In the genomic region with DNA sequence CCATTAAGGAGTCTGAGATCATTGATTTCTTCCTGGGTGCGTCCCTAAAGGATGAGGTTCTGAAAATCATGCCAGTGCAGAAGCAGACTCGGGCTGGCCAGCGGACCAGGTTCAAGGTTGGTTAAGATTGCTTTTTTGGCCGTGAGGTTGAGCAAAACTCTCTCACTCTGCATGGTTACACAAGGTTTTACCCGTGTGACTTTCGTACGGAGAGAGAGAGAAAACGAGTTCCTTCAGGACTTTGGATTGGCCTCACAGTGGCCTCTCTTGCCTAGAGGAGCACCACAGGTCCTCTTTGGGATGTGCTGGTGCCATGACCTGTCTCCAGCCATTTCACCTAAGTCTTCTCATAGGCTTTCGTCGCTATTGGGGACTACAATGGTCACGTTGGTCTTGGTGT, we compare ENCODE assay signal across 7 mouse cellular contexts. TPM values are rescaled to one million over a fixed set of nuclear protein-coding genes. Genes with fewer than 3 reads are reported as not detected.
DNase-seq lines count a peak whose midpoint lies in the region; ATAC-seq and TF ChIP-seq lines count a peak whose summit lies in the region.
"Not testable (repeated sequence)": the region's sequence is repeated elsewhere in the genome, so short reads cannot be mapped to it uniquely, and the experiment has no call there.

No protein-coding gene starts in this region.

- not testable (repeated sequence) for H3K4me1 ChIP-seq in bone marrow macrophage, adult 2 months (ENCODE audit: control insufficient read depth, insufficient read depth, low read length)
- peaks cover 13% of the 10 kb centered on the region for H3K4me1 ChIP-seq in forebrain, embryonic 11.5 days (replicated peaks; ENCODE audit: control insufficient read depth, insufficient read depth, low read length)
- peaks cover 6 to 30% of the 10 kb centered on the region in 2 experiments for H3K4me1 ChIP-seq in heart, embryonic 14.5 days (ENCODE audit: control insufficient read depth in 2 of 2, insufficient read depth in 2 of 2, low read length in 2 of 2)
- peaks cover 19% of the 10 kb centered on the region for H3K4me1 ChIP-seq in intestine, embryonic 16.5 days (ENCODE audit: control insufficient read depth, insufficient read depth, low read length)
- H3K4me1 ChIP-seq in limb, embryonic 14.5 days (ENCODE audit: control insufficient read depth, insufficient read depth, low read length): peaks cover 21% of the 10 kb centered on the region
- peaks cover 28% of the 10 kb centered on the region for H3K4me1 ChIP-seq in neural tube, embryonic 14.5 days (ENCODE audit: control insufficient read depth, insufficient read depth, low read length)

- TF ChIP-seq POLR2A in bone marrow macrophage, adult 2 months (IDR thresholded peaks at IDR 0.05; ENCODE audit: borderline replicate concordance, low read depth, low read length); limb, embryonic 14.5 days (IDR thresholded peaks at IDR 0.05; ENCODE audit: borderline replicate concordance, extremely low read depth, insufficient read depth, insufficient read length): not testable (repeated sequence)

- H3K27ac ChIP-seq in bone marrow macrophage, adult 2 months (ENCODE audit: insufficient read depth, low read depth, low read length): peak overlapping the region; percentile 64
- H3K27ac ChIP-seq in forebrain, embryonic 11.5 days (ENCODE audit: low read depth, low read length); limb, embryonic 14.5 days (replicated peaks; ENCODE audit: low read depth, low read length); neural tube, embryonic 14.5 days (ENCODE audit: low read depth, low read length): not testable (repeated sequence)
- H3K27ac ChIP-seq in heart, embryonic 14.5 days (replicated peaks in 1 of 2; ENCODE audit: control insufficient read depth in 1 of 2, insufficient read depth in 1 of 2, low read depth in 2 of 2, low read length in 2 of 2): peak overlapping the region; percentile 66 to 80; a peak in 3 of 4 replicates
- H3K27ac ChIP-seq in intestine, embryonic 16.5 days (ENCODE audit: low read length): 0 out of 2 replicates have a peak overlapping the region, but pooled peaks have one; percentile 80
- H3K27ac ChIP-seq in macrophage: 0 out of 2 replicates have a peak overlapping the region, but pooled peaks have one; percentile 12

- peak overlapping the region; percentile 82 for H3K9ac ChIP-seq in forebrain, embryonic 11.5 days (ENCODE audit: low read length)
- H3K9ac ChIP-seq in heart, embryonic 14.5 days (ENCODE audit: low read length): peak overlapping the region; percentile 88
- peak overlapping the region; percentile 69 for H3K9ac ChIP-seq in intestine, embryonic 16.5 days (ENCODE audit: low read depth, low read length)
- H3K9ac ChIP-seq in limb, embryonic 14.5 days (ENCODE audit: low read depth, low read length, severe bottlenecking): peak overlapping the region; percentile 83
- peak overlapping the region; percentile 83 for H3K9ac ChIP-seq in neural tube, embryonic 14.5 days (replicated peaks; ENCODE audit: low read depth, low read length)

- not testable (repeated sequence) for TF ChIP-seq CTCF in bone marrow macrophage, adult 2 months (IDR thresholded peaks at IDR 0.05; ENCODE audit: low read depth, low read length)

- H3K9me3 ChIP-seq in forebrain, embryonic 11.5 days (ENCODE audit: control insufficient read depth, low read length); heart, embryonic 14.5 days (ENCODE audit: control insufficient read depth, low read length); intestine, embryonic 16.5 days (ENCODE audit: control insufficient read depth, low read length); limb, embryonic 14.5 days (ENCODE audit: control insufficient read depth, low read length); neural tube, embryonic 14.5 days (ENCODE audit: control insufficient read depth, low read length): not testable (repeated sequence)

- DNase-seq in forebrain, embryonic 11.5 days (ENCODE audit: low spot score); limb, embryonic 14.5 days (ENCODE audit: low spot score): not testable (repeated sequence)

- H3K4me2 ChIP-seq in forebrain, embryonic 11.5 days (ENCODE audit: low read depth, low read length, severe bottlenecking): peak overlapping the region; percentile 90
- peak overlapping the region; percentile 74 for H3K4me2 ChIP-seq in heart, embryonic 14.5 days (ENCODE audit: low read length)
- peak overlapping the region; percentile 58 for H3K4me2 ChIP-seq in intestine, embryonic 16.5 days (ENCODE audit: low read depth, low read length)
- H3K4me2 ChIP-seq in limb, embryonic 14.5 days (replicated peaks; ENCODE audit: low read depth, low read length, severe bottlenecking): peak overlapping the region; percentile 79
- peak overlapping the region; percentile 71 for H3K4me2 ChIP-seq in neural tube, embryonic 14.5 days (ENCODE audit: low read depth, low read length)

- not testable (repeated sequence) for H3K27me3 ChIP-seq in forebrain, embryonic 11.5 days (ENCODE audit: control insufficient read depth, insufficient read depth, low read length); heart, embryonic 14.5 days (ENCODE audit: control insufficient read depth, insufficient read depth, low read length); intestine, embryonic 16.5 days (replicated peaks; ENCODE audit: control insufficient read depth, insufficient read depth, low read length); limb, embryonic 14.5 days (ENCODE audit: control insufficient read depth, insufficient read depth, low read length); neural tube, embryonic 14.5 days (ENCODE audit: control insufficient read depth, insufficient read depth, low read length)

- H3K4me3 ChIP-seq in bone marrow macrophage, adult 2 months (ENCODE audit: insufficient read depth, low read length): peak overlapping the region; percentile 67
- H3K4me3 ChIP-seq in forebrain, embryonic 11.5 days (ENCODE audit: low read depth, low read length): peak overlapping the region; percentile 61
- H3K4me3 ChIP-seq in heart, embryonic 14.5 days (ENCODE audit: control insufficient read depth in 1 of 2, insufficient read depth in 1 of 2, low read depth in 1 of 2, low read length in 2 of 2): peak overlapping the region; percentile 57 to 76
- peak overlapping the region; percentile 89 for H3K4me3 ChIP-seq in intestine, embryonic 16.5 days (ENCODE audit: low read length)
- peak overlapping the region; percentile 90 for H3K4me3 ChIP-seq in limb, embryonic 14.5 days (replicated peaks; ENCODE audit: low read length)
- H3K4me3 ChIP-seq in macrophage (ENCODE audit: inconsistent target): peak overlapping the region; percentile 68
- peak overlapping the region; percentile 83 for H3K4me3 ChIP-seq in neural tube, embryonic 14.5 days (ENCODE audit: low read depth, low read length)

- not testable (repeated sequence) for ATAC-seq in forebrain, embryonic 11.5 days (replicated peaks; ENCODE audit: low FRiP score); heart, embryonic 14.5 days (ENCODE audit: insufficient number of reproducible peaks, insufficient read depth, low FRiP score, low read depth); intestine, embryonic 16.5 days; limb, embryonic 14.5 days (ENCODE audit: low FRiP score, low read depth); neural tube, embryonic 14.5 days (ENCODE audit: low read depth)

- peaks cover 49% of the 10 kb centered on the region for H3K79me2 ChIP-seq in macrophage (ENCODE audit: inconsistent target)

- H3K36me3 ChIP-seq in forebrain, embryonic 11.5 days (ENCODE audit: control insufficient read depth, insufficient read depth, low read length); intestine, embryonic 16.5 days (ENCODE audit: control insufficient read depth, insufficient read depth, low read length); macrophage (ENCODE audit: inconsistent target): not testable (repeated sequence)
- peaks cover 40% of the 10 kb centered on the region for H3K36me3 ChIP-seq in heart, embryonic 14.5 days (ENCODE audit: control insufficient read depth, insufficient read depth, low read length)
- H3K36me3 ChIP-seq in limb, embryonic 14.5 days (ENCODE audit: control insufficient read depth, insufficient read depth, low read length): peaks cover 33% of the 10 kb centered on the region
- peaks cover 19% of the 10 kb centered on the region for H3K36me3 ChIP-seq in neural tube, embryonic 14.5 days (ENCODE audit: control insufficient read depth, insufficient read depth, low read length)

- 1% methylated on average over 11 of the region's 11 CpGs for WGBS in forebrain, embryonic 11.5 days
- WGBS in heart, embryonic 14.5 days: 3% methylated on average over 10 of the region's 11 CpGs
- 0% methylated on average over 11 of the region's 11 CpGs for WGBS in intestine, embryonic 16.5 days
- WGBS in limb, embryonic 14.5 days: under 1% methylated on average over 10 of the region's 11 CpGs
- WGBS in macrophage (ENCODE audit: missing documents): 5% methylated on average over 10 of the region's 11 CpGs
- 1% methylated on average over 11 of the region's 11 CpGs for WGBS in neural tube, embryonic 14.5 days

RNA-seq across cellular contexts. Expression of a gene that starts 2.7 kb away (rescaled TPM):
- polyA plus RNA-seq in bone marrow macrophage, adult 2 months (2012; ENCODE audit: insufficient read depth, insufficient read length, missing spikeins): 685 and 784 TPM in 2 replicates
- polyA plus RNA-seq in forebrain, embryonic 11.5 days (2014; fragmentation: Nextera tagmentation; extraction: Ambion mirVana): 1,407 and 1,469 TPM in 2 replicates
- 919 and 1,010 TPM in 2 replicates for polyA plus RNA-seq in heart, embryonic 14.5 days (2014; fragmentation: Nextera tagmentation; extraction: Ambion mirVana)
- 1,425 and 1,515 TPM in 2 replicates for polyA plus RNA-seq in intestine, embryonic 16.5 days (2015; fragmentation: Nextera tagmentation; extraction: Ambion mirVana)
- polyA plus RNA-seq in limb, embryonic 14.5 days (2012; rRNA removed): 2,709 and 3,185 TPM in 2 replicates
- 1,651 and 1,722 TPM in 2 replicates for polyA plus RNA-seq in limb, embryonic 14.5 days (2014; fragmentation: Nextera tagmentation; extraction: Ambion mirVana)
- total RNA-seq in macrophage (2018; cell fraction: chromatin; rRNA removed): 100 to 1,000 TPM in 22 of 26 experiments, 10 to 100 TPM in 4; 81.2 to 406 (median 129) TPM
- 1,000 to 10,000 TPM in 13 of 26 experiments, 100 to 1,000 TPM in 13; 642 to 1,364 (median 989) TPM for total RNA-seq in macrophage (2018; cell fraction: cytosol; rRNA removed)
- total RNA-seq in macrophage (2018; cell fraction: nucleus; rRNA removed): 100 to 1,000 TPM; 194 to 490 (median 261) TPM
- polyA plus RNA-seq in macrophage (2018): 612 to 1,759 TPM (median 1,226 TPM) in 3 replicates
- polyA plus RNA-seq in neural tube, embryonic 14.5 days (2014; fragmentation: Nextera tagmentation; extraction: Ambion mirVana): 742 and 744 TPM in 2 replicates

RNA-seq across cellular contexts. Expression of a gene that starts 2.8 kb away (rescaled TPM):
- polyA plus RNA-seq in bone marrow macrophage, adult 2 months (2012; ENCODE audit: insufficient read depth, insufficient read length, missing spikeins): not detected in 2 replicates
- polyA plus RNA-seq in forebrain, embryonic 11.5 days (2014; fragmentation: Nextera tagmentation; extraction: Ambion mirVana): 0.36 and 0.81 TPM in 2 replicates
- polyA plus RNA-seq in heart, embryonic 14.5 days (2014; fragmentation: Nextera tagmentation; extraction: Ambion mirVana): not detected in 2 replicates
- polyA plus RNA-seq in intestine, embryonic 16.5 days (2015; fragmentation: Nextera tagmentation; extraction: Ambion mirVana): 0.15 TPM in 1 of 2 replicates, not detected in the other
- polyA plus RNA-seq in limb, embryonic 14.5 days (2012; rRNA removed): 0.85 and 0.98 TPM in 2 replicates
- 0.19 and 0.40 TPM in 2 replicates for polyA plus RNA-seq in limb, embryonic 14.5 days (2014; fragmentation: Nextera tagmentation; extraction: Ambion mirVana)
- total RNA-seq in macrophage (2018; cell fraction: chromatin; rRNA removed): 1 to 10 TPM in 1 of 26 experiments, under 1 TPM in 4, not detected in 21; 0.52 to 1.0 (median 0.70) TPM
- total RNA-seq in macrophage (2018; cell fraction: cytosol; rRNA removed): not detected
- total RNA-seq in macrophage (2018; cell fraction: nucleus; rRNA removed): 1 to 10 TPM in 2 of 26 experiments, under 1 TPM in 3, not detected in 21; 0.44 to 1.5 (median 0.57) TPM
- polyA plus RNA-seq in macrophage (2018): not detected in 3 replicates
- polyA plus RNA-seq in neural tube, embryonic 14.5 days (2014; fragmentation: Nextera tagmentation; extraction: Ambion mirVana): not detected in 2 replicates

RNA-seq across cellular contexts. Expression of a gene that starts 3.7 kb away (rescaled TPM):
- 164 and 191 TPM in 2 replicates for polyA plus RNA-seq in bone marrow macrophage, adult 2 months (2012; ENCODE audit: insufficient read depth, insufficient read length, missing spikeins)
- polyA plus RNA-seq in forebrain, embryonic 11.5 days (2014; fragmentation: Nextera tagmentation; extraction: Ambion mirVana): 189 and 195 TPM in 2 replicates
- 556 and 564 TPM in 2 replicates for polyA plus RNA-seq in heart, embryonic 14.5 days (2014; fragmentation: Nextera tagmentation; extraction: Ambion mirVana)
- polyA plus RNA-seq in intestine, embryonic 16.5 days (2015; fragmentation: Nextera tagmentation; extraction: Ambion mirVana): 376 and 382 TPM in 2 replicates
- polyA plus RNA-seq in limb, embryonic 14.5 days (2012; rRNA removed): 178 and 192 TPM in 2 replicates
- 235 and 237 TPM in 2 replicates for polyA plus RNA-seq in limb, embryonic 14.5 days (2014; fragmentation: Nextera tagmentation; extraction: Ambion mirVana)
- total RNA-seq in macrophage (2018; cell fraction: chromatin; rRNA removed): 10 to 100 TPM in 16 of 26 experiments, 1 to 10 TPM in 9, not detected in 1; 2.8 to 47.0 (median 13.3) TPM
- total RNA-seq in macrophage (2018; cell fraction: cytosol; rRNA removed): 100 to 1,000 TPM in 20 of 26 experiments, 10 to 100 TPM in 6; 88.8 to 161 (median 114) TPM
- 10 to 100 TPM; 13.9 to 49.7 (median 27.9) TPM for total RNA-seq in macrophage (2018; cell fraction: nucleus; rRNA removed)
- polyA plus RNA-seq in macrophage (2018): 128 to 178 TPM (median 156 TPM) in 3 replicates
- 296 and 349 TPM in 2 replicates for polyA plus RNA-seq in neural tube, embryonic 14.5 days (2014; fragmentation: Nextera tagmentation; extraction: Ambion mirVana)

RNA-seq across cellular contexts. Expression of a gene that starts 7.0 kb away (rescaled TPM):
- not detected in 2 replicates for polyA plus RNA-seq in bone marrow macrophage, adult 2 months (2012; ENCODE audit: insufficient read depth, insufficient read length, missing spikeins)
- not detected in 2 replicates for polyA plus RNA-seq in forebrain, embryonic 11.5 days (2014; fragmentation: Nextera tagmentation; extraction: Ambion mirVana)
- 1.3 and 1.7 TPM in 2 replicates for polyA plus RNA-seq in heart, embryonic 14.5 days (2014; fragmentation: Nextera tagmentation; extraction: Ambion mirVana)
- not detected in 2 replicates for polyA plus RNA-seq in intestine, embryonic 16.5 days (2015; fragmentation: Nextera tagmentation; extraction: Ambion mirVana)
- not detected in 2 replicates for polyA plus RNA-seq in limb, embryonic 14.5 days (2012; rRNA removed)
- polyA plus RNA-seq in limb, embryonic 14.5 days (2014; fragmentation: Nextera tagmentation; extraction: Ambion mirVana): 0.19 TPM in 1 of 2 replicates, not detected in the other
- not detected for total RNA-seq in macrophage (2018; cell fraction: chromatin; rRNA removed)
- total RNA-seq in macrophage (2018; cell fraction: cytosol; rRNA removed): under 1 TPM in 3 of 26 experiments, not detected in 23; 0.17 to 0.22 (median 0.20) TPM
- total RNA-seq in macrophage (2018; cell fraction: nucleus; rRNA removed): under 1 TPM in 1 of 26 experiments, not detected in 25; 0.75 TPM
- not detected in 3 replicates for polyA plus RNA-seq in macrophage (2018)
- 0.20 TPM in 1 of 2 replicates, not detected in the other for polyA plus RNA-seq in neural tube, embryonic 14.5 days (2014; fragmentation: Nextera tagmentation; extraction: Ambion mirVana)

RNA-seq across cellular contexts. Expression of a gene that starts 13.2 kb away (rescaled TPM):
- 11.7 and 16.9 TPM in 2 replicates for polyA plus RNA-seq in bone marrow macrophage, adult 2 months (2012; ENCODE audit: insufficient read depth, insufficient read length, missing spikeins)
- 111 and 127 TPM in 2 replicates for polyA plus RNA-seq in forebrain, embryonic 11.5 days (2014; fragmentation: Nextera tagmentation; extraction: Ambion mirVana)
- 39.2 and 40.2 TPM in 2 replicates for polyA plus RNA-seq in heart, embryonic 14.5 days (2014; fragmentation: Nextera tagmentation; extraction: Ambion mirVana)
- 63.5 and 68.4 TPM in 2 replicates for polyA plus RNA-seq in intestine, embryonic 16.5 days (2015; fragmentation: Nextera tagmentation; extraction: Ambion mirVana)
- 62.1 and 72.1 TPM in 2 replicates for polyA plus RNA-seq in limb, embryonic 14.5 days (2012; rRNA removed)
- polyA plus RNA-seq in limb, embryonic 14.5 days (2014; fragmentation: Nextera tagmentation; extraction: Ambion mirVana): 62.8 and 73.9 TPM in 2 replicates
- 10 to 100 TPM in 25 of 26 experiments, 1 to 10 TPM in 1; 8.7 to 36.7 (median 20.1) TPM for total RNA-seq in macrophage (2018; cell fraction: chromatin; rRNA removed)
- 10 to 100 TPM in 25 of 26 experiments, 1 to 10 TPM in 1; 9.6 to 20.1 (median 15.0) TPM for total RNA-seq in macrophage (2018; cell fraction: cytosol; rRNA removed)
- 10 to 100 TPM in 21 of 26 experiments, 1 to 10 TPM in 5; 5.1 to 28.2 (median 13.1) TPM for total RNA-seq in macrophage (2018; cell fraction: nucleus; rRNA removed)
- polyA plus RNA-seq in macrophage (2018): 10.6 to 22.6 TPM (median 18.7 TPM) in 3 replicates
- 59.9 and 70.1 TPM in 2 replicates for polyA plus RNA-seq in neural tube, embryonic 14.5 days (2014; fragmentation: Nextera tagmentation; extraction: Ambion mirVana)
